Mouse (Mus musculus) heart, embryonic 13.5 days (tissue): ENCODE measurements around the gene Ice1. TPM values are rescaled to one million over a fixed set of nuclear protein-coding genes. Genes with fewer than 3 reads are reported as not detected.

Experiments used
- ATAC-seq: fragments of 200-750 bp; cut with Nextera tagmentation; 2 replicates; pipeline ENCODE4 v1.8.0; 2017; ENCODE audit warnings: moderate TSS enrichment; ENCODE audit not compliant: insufficient number of reproducible peaks, low FRiP score, low TSS enrichment; ENCODE audit errors: extremely low read depth
- H3K27ac ChIP-seq: fragments of 300-500 bp; sonication (generic); replicated peaks from 2 replicates; pipeline ENCODE4 v1.5.1; 2015; ENCODE audit warnings: moderate library complexity, mild to moderate bottlenecking, inconsistent platforms
- H3K27me3 ChIP-seq: fragments of 300-500 bp; sonication (generic); replicated peaks from 2 replicates; pipeline ENCODE4 v1.6.1; 2015; ENCODE audit warnings: mild to moderate bottlenecking, inconsistent platforms
- H3K36me3 ChIP-seq: fragments of 300-500 bp; sonication (generic); 2 replicates; pipeline ENCODE4 v1.6.1; 2015; ENCODE audit warnings: mild to moderate bottlenecking, inconsistent platforms
- H3K4me1 ChIP-seq: fragments of 300-500 bp; sonication (generic); 2 replicates; pipeline ENCODE4 v1.6.1; 2015; ENCODE audit warnings: inconsistent platforms
- H3K4me2 ChIP-seq: fragments of 300-500 bp; sonication (generic); 2 replicates; pipeline ENCODE4 v1.6.1; 2015; ENCODE audit warnings: inconsistent platforms, mild to moderate bottlenecking, moderate library complexity
- H3K4me3 ChIP-seq: fragments of 300-500 bp; sonication (generic); 2 replicates; pipeline ENCODE4 v1.5.1; 2015; ENCODE audit warnings: moderate library complexity, mild to moderate bottlenecking, inconsistent platforms
- H3K9ac ChIP-seq: fragments of 300-500 bp; sonication (generic); 2 replicates; pipeline ENCODE4 v1.6.1; 2015; ENCODE audit warnings: inconsistent platforms, mild to moderate bottlenecking, moderate library complexity
- H3K9me3 ChIP-seq: fragments of 300-500 bp; sonication (generic); 2 replicates; pipeline ENCODE4 v1.6.1; 2016; ENCODE audit warnings: inconsistent platforms
- WGBS: fragments of 180-500 bp; shearing (Covaris S2); methylation state at CpG from one replicate; pipeline ENCODE4 v1.1.7; 2015; ENCODE audit warnings: mixed read lengths; 5-methylcytosine and 5-hydroxymethylcytosine counted together
- polyA plus RNA-seq: library from polyadenylated mRNA; unstranded; fragments of >200 nt; fragmentation: Nextera tagmentation; extraction: Ambion mirVana; gene quantifications from 2 replicates; pipeline ENCODE4 v1.2.1, GENCODE M21; 2015

Gene Ice1
- 10.7 and 11.2 TPM in 2 replicates for polyA plus RNA-seq

DNA sequence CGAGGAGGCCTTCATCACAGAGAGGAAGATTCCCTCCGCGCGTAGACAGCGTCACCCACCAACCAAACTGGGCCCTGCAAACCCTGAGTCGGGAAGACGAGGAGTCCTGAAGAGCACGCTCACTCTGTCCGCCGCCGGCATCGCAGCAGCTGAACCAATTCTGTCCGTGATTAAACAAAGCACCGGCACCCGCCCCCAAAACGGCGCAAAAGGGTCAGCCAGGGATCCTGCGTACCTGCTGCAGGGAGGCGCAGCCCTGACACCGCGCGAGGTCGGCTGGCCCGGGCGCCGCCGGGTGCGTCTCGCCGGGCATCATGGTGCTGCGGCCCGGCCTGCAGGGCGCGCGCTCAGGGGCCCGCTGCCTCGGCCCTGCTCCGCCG lies at the start of gene Ice1:
TSS of gene Ice1 (minus strand) at position 353 of the 380 bp plus-strand sequence.
- peaks cover 2% of the 10 kb centered on the region; the same call in 1 of the 2 replicates for H3K27me3 ChIP-seq
- peak; percentile 49; the same call in 1 of the 2 replicates for ATAC-seq
- no peaks in the 10 kb centered on the region for H3K36me3 ChIP-seq
- H3K27ac ChIP-seq = peak within 1 kb of the TSS; percentile 87
- peak within 1 kb of the TSS; percentile 98 for H3K4me3 ChIP-seq
- WGBS = under 1% methylated on average over 38 of the region's 39 CpGs
- peak within 1 kb of the TSS; percentile 95 for H3K9ac ChIP-seq
- peak within 1 kb of the TSS; percentile 90 for H3K4me2 ChIP-seq
- H3K9me3 ChIP-seq = no peaks in the 10 kb centered on the region
- peaks cover 34% of the 10 kb centered on the region for H3K4me1 ChIP-seq

DNA sequence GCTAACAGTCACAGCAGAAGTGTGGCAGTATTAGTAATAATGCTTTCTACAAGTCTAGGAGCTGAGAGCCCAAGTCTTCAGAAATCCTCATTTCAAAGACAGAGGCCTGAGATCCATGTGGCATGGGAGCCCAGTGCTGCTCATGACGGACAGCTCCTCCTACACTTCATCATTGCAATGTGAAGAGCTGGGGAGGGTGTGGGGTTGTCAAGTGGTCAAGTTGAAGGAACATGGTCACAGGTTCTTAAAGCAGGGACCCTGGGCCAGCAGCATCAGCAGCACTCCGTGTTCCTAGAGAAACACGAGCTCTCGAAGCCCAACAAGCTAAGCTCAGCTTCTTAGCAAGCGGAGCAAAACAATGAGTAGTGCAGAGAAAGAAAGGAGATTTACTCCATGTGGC lies 48.4 kb upstream of the Ice1 start:
- H3K27me3 ChIP-seq = no peaks in the 10 kb centered on the region
- WGBS = 58% methylated on average over 5 of the region's 5 CpGs
- H3K36me3 ChIP-seq = no peaks in the 10 kb centered on the region
- no peak for ATAC-seq
- no peak overlapping the region for H3K4me3 ChIP-seq
- H3K27ac ChIP-seq = no peak overlapping the region
- no peaks in the 10 kb centered on the region for H3K9me3 ChIP-seq
- no peak overlapping the region for H3K9ac ChIP-seq
- peaks cover 11% of the 10 kb centered on the region for H3K4me1 ChIP-seq
- no peak overlapping the region for H3K4me2 ChIP-seq

DNA sequence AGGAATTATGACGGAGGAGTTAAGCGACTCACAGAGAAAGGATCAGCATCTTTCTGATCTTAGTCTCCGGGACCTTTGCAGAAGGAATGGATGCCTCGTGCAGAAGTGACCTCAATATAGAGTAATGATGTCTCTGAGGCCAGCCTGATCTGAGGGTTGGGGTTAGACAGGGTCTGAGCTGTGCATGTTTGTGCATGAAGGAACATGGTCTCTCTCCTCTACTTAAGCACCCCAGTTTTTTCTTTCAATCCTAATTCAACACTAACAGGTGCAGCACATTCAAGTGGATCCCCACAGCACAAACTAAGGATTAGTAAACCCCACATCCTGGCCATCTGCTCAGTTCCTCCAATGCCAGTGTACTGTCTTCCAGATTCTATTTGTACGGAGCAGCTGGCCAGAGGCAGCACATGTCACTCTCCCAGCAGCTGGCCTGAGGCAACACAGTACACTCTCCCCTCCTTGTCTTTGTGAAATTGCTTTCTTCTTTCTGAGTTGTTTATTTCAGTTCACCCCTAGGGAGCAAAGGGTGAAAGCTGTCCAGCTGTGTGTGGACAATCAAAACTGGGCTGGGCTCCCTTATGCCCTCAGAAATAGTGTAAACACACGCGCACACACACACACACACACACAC lies 47.7 kb upstream of the Ice1 start:
- Histone ChIP-seq H3K27me3 (no peaks in the 10 kb centered on the region), H3K4me2 (no peak overlapping the region), H3K4me3 (no peak overlapping the region), H3K36me3 (no peaks in the 10 kb centered on the region), H3K9ac (no peak overlapping the region), H3K9me3 (no peaks in the 10 kb centered on the region), H3K4me1 (peaks cover 11% of the 10 kb centered on the region), H3K27ac (no peak overlapping the region)
- 76% methylated on average over 7 of the region's 7 CpGs for WGBS
- ATAC-seq = no peak

DNA sequence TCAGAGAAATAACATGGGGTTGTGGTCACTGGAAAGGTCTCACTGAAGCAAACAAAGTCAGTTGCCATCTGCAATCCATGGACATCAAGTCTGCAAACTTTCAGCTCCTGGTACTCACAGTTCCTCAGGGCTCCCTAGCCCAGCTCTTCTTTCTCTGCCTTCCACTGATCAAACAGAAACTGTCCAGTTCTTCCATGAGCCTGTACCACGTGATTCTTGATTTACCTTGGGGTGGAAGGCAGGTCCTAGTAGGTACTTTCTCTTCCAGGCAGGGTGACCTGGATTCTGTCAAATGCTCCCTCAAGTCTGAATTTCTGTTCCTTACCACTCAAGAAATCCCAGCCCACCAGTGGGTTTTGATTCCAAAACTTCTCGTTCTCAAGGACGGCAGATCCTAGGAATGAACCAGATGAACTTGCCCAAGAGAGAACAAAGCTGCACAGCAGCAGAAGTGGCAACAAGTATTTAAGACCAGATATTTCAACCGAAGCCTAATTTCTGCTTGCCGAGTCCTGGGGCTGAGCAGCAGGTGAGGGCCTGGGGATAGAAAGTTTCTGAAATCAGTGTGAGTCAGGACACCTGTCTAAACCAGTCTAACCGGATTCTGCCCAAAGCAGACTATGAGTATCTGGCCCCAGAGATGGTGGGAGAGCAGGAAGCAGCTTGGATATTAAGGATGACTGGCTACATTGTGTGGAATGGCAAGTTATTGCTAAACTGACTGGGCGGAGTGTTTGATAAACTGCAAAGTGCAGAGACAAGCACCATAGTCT lies 44.2 kb upstream of the Ice1 start:
- H3K27ac ChIP-seq = no peak overlapping the region
- no peaks in the 10 kb centered on the region for H3K27me3 ChIP-seq
- H3K4me2 ChIP-seq = no peak overlapping the region
- no peak for ATAC-seq
- WGBS = 69% methylated on average over 7 of the region's 7 CpGs
- H3K4me3 ChIP-seq = no peak overlapping the region
- no peaks in the 10 kb centered on the region for H3K36me3 ChIP-seq
- no peaks in the 10 kb centered on the region for H3K9me3 ChIP-seq
- H3K4me1 ChIP-seq = peaks cover 6% of the 10 kb centered on the region
- no peak overlapping the region for H3K9ac ChIP-seq

DNA sequence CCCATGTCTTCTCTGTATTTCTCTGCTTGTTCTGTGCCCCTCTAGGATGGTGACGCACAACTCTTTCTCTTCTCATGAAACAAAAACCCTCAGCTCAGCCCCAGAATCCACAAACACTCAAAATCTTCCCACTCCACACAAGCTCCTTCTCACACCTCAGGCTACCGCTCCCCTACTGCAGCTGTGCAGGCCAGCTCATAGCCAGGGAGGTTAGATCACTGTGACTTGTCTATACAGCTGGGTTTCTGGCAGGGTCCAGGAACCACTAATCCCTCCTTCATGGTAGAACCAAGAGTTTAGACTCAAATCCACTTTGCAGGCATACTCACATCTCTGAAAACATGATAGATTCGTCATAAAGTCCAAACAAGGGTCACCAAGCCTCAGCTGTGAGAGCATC lies 42.9 kb upstream of the Ice1 start:
- ATAC-seq = no peak
- no peak overlapping the region for H3K4me3 ChIP-seq
- no peak overlapping the region for H3K9ac ChIP-seq
- 78% methylated on average over 3 of the region's 3 CpGs for WGBS
- no peaks in the 10 kb centered on the region for H3K36me3 ChIP-seq
- no peaks in the 10 kb centered on the region for H3K27me3 ChIP-seq
- H3K4me1 ChIP-seq = no peaks in the 10 kb centered on the region
- no peak overlapping the region for H3K27ac ChIP-seq
- no peaks in the 10 kb centered on the region for H3K9me3 ChIP-seq
- H3K4me2 ChIP-seq = no peak overlapping the region

DNA sequence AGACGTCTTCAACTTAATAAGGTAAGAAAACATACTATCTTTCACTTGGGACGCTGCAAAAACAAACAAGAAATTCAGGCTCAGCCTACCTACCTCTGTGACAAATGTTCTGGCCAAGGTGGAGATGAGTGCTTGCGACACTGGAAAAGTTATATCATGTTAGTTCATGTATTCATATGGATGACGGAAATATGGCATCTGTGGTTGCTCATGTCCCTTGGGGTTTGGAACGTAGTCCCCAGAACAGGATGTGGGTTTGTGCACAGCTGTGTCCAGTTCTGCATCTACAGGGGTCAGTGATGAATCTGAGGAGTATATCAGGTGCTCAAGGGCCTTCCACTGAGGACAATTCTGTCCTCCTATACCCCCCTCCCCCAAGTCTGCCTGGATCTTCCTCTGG lies 40.3 kb upstream of the Ice1 start:
- Histone ChIP-seq H3K36me3 (no peaks in the 10 kb centered on the region), H3K27me3 (no peaks in the 10 kb centered on the region), H3K27ac (no peak overlapping the region), H3K4me2 (no peak overlapping the region), H3K4me1 (no peaks in the 10 kb centered on the region), H3K4me3 (no peak overlapping the region), H3K9me3 (no peaks in the 10 kb centered on the region), H3K9ac (no peak overlapping the region)
- WGBS = 85% methylated on average over 5 of the region's 5 CpGs
- no peak for ATAC-seq

DNA sequence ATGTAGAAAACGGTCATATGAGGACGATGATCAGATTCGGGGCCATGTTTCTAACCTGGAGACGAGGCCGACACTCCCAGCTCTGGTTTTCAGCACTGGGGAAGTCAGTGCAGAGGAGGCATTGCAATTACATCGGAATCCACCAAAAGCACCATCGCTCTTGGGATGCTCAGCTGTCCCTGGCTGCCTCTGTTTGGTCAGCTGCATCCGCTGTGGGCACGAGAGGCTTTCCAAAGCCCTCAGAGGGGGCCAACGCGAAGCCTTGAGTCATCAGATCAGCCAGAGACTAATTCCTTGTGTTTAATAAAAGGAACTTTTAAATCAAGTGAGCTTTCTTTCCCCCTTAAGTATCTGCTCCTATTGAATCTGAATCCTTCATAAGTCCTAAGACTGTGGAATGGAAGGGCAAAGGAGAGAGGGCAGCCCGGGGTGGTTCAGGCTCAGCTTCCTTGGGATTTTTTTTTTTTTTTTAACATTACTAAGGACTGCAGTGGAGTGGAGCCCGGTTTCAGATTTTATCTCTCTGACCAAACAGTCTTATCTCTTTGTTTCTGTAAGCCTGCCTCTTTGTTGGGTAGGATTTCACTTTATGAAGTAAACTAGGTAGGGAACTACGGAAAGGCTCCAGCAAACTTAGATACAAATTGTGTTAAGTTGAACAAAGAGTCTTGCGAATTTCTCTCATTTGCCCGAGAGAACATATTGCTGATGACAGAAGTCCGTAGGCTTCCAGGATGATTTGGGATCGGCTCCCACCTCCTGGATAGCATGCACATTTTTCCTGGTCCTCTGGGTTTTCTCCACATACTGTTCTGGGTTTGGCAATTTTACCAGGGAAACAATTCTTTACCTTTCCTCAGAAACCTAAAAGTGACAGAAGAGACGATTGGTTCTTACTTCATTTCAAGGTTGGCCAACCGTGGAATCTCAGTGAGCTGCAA lies 39.1 kb upstream of the Ice1 start:
- no peak overlapping the region for H3K4me2 ChIP-seq
- no peak for ATAC-seq
- no peaks in the 10 kb centered on the region for H3K27me3 ChIP-seq
- no peaks in the 10 kb centered on the region for H3K4me1 ChIP-seq
- H3K27ac ChIP-seq = no peak overlapping the region
- WGBS = 45% methylated on average over 20 of the region's 20 CpGs
- no peaks in the 10 kb centered on the region for H3K9me3 ChIP-seq
- H3K36me3 ChIP-seq = no peaks in the 10 kb centered on the region
- no peak overlapping the region for H3K9ac ChIP-seq
- no peak overlapping the region for H3K4me3 ChIP-seq

DNA sequence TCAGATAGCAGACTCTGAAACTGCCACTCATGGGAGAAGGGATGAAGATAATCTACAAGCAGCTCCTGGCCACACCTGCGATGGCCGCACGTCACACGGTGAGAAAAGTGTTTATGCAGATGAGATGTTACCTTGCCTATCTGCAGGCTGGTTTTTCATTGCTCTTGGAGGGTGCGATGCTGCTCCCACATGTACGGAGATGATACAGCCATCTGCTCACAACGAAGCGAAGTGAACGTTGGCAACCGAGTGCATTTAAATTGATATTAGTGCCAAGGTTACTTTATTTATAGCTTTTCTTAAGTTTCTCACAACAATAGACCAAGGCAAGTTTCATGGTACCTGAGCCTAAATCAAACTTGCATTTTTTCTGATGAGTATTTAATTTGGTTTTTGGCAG lies 37.6 kb upstream of the Ice1 start:
- no peak overlapping the region for H3K9ac ChIP-seq
- ATAC-seq = no peak
- H3K4me2 ChIP-seq = no peak overlapping the region
- H3K27me3 ChIP-seq = no peaks in the 10 kb centered on the region
- 87% methylated on average over 10 of the region's 10 CpGs for WGBS
- H3K4me3 ChIP-seq = no peak overlapping the region
- H3K4me1 ChIP-seq = no peaks in the 10 kb centered on the region
- no peaks in the 10 kb centered on the region for H3K36me3 ChIP-seq
- H3K9me3 ChIP-seq = no peaks in the 10 kb centered on the region
- no peak overlapping the region for H3K27ac ChIP-seq

DNA sequence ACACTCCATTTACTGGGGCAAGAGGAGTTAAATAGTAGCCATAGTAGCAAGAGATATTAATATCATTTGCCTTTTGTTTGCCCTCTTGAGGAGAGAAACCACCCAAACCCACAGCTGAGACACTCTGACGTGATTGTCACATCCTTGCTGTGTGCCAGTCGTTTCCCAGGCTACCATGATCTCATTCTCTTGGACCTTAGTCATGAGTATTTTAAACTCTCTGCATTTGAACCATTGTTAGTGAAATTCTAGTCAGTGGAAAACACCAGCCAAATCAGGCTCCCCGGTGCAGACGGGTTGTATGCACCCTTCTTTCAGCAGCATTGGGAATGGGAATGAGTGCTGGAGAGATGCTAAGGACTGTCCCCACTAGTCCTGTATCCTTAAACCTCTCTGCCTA lies 32.6 kb upstream of the Ice1 start:
- ATAC-seq = no peak
- Histone ChIP-seq H3K9me3 (0 out of 2 replicates have a peak, but pooled peaks cover 2% of the 10 kb centered on the region), H3K36me3 (no peaks in the 10 kb centered on the region), H3K27ac (no peak overlapping the region), H3K4me3 (no peak overlapping the region), H3K4me2 (no peak overlapping the region), H3K4me1 (no peaks in the 10 kb centered on the region), H3K27me3 (no peaks in the 10 kb centered on the region), H3K9ac (no peak overlapping the region)
- WGBS = 58% methylated on average over 4 of the region's 4 CpGs

DNA sequence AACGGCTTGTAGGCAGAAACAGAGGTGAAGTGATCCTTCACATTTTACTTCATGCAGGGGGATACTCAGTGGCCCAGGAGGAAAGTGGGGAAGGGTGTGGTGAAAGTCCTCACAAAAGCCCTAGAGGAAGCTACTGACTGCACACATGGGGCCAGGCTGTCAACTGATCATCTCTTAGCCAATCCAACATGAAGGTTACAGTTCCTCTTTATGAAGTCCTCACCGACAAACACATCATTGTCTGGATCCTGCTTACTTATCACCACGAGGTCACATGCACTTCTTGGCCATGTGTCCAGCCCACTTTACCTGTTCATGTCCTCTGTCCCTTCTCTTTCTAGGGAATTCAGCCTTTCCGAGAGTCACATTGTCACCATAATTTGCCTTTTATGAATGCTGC lies 22.3 kb upstream of the Ice1 start:
- Histone ChIP-seq H3K4me1 (peaks cover 19% of the 10 kb centered on the region), H3K4me2 (no peak overlapping the region), H3K27me3 (no peaks in the 10 kb centered on the region), H3K36me3 (no peaks in the 10 kb centered on the region), H3K9ac (no peak overlapping the region), H3K9me3 (peaks cover 6% of the 10 kb centered on the region), H3K27ac (no peak overlapping the region), H3K4me3 (no peak overlapping the region)
- WGBS = 76% methylated on average over 4 of the region's 4 CpGs
- ATAC-seq = no peak

DNA sequence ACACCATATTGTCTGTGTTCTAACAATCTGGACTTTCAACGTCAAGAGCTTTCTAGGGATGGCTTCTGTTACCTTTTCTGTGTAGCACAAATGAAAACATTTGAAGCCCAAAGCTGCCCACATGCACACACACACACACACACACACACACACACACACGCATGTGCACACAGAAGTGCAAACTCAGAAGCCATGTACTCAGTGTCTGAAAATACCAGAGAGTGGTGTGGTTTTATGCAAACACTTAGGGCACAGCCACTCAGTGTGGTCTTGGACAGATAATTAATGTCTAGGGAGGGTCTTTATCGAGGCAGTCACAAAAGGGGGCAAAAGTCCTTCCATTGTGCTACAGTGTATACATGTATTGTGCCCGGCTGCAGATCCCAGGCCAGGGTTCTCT lies 19.3 kb upstream of the Ice1 start:
- ATAC-seq = no peak
- no peak overlapping the region for H3K4me3 ChIP-seq
- H3K4me1 ChIP-seq = peaks cover 31% of the 10 kb centered on the region
- H3K36me3 ChIP-seq = no peaks in the 10 kb centered on the region
- H3K27ac ChIP-seq = no peak overlapping the region
- no peak overlapping the region for H3K9ac ChIP-seq
- WGBS = 67% methylated on average over 4 of the region's 4 CpGs
- no peaks in the 10 kb centered on the region for H3K9me3 ChIP-seq
- H3K27me3 ChIP-seq = no peaks in the 10 kb centered on the region
- H3K4me2 ChIP-seq = no peak overlapping the region
